Mouse (Mus musculus): ENCODE measurements at regions not wholly inside any gene's neighbourhood (a gene's known extent, or its start where the extent isn't known, plus 50 kb on each side); places are given as distances from the start of the nearest gene placed in this dataset.

DNA sequence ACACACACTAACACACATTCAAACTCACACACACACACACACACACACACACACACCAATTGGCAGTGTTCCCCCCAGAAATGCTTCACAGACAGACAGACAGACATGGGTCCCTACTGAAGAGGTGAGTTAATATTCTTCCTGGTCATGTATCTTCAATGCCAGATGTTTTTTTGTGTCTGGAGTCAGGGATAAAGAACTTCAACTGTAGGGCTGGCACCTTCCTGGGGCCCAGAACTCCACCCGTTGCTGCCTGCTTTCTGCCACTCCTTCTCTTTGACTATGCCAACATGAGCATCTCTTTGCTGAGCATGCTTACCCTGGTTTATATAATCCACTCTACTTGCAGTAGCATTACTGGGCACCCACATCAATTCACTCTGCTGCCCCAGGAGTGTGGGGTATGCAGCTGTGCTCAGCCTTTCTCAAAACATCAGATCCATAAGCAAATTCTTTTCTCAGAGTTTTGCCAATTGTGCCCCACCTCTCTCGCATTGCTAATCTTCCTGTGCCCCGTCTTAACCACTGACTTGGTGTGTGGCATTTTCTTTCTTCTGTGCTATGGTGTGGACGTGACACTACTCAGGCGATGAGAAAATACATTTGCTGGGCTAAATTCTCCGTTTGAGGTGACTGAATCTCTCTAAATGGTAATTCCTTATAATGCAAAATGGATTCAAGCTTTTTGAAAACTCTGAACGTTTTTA, 60.5 kb upstream of the Bach2 start:
- no peak for DNase-seq (ENCODE audit: low read depth, low spot score)

DNA sequence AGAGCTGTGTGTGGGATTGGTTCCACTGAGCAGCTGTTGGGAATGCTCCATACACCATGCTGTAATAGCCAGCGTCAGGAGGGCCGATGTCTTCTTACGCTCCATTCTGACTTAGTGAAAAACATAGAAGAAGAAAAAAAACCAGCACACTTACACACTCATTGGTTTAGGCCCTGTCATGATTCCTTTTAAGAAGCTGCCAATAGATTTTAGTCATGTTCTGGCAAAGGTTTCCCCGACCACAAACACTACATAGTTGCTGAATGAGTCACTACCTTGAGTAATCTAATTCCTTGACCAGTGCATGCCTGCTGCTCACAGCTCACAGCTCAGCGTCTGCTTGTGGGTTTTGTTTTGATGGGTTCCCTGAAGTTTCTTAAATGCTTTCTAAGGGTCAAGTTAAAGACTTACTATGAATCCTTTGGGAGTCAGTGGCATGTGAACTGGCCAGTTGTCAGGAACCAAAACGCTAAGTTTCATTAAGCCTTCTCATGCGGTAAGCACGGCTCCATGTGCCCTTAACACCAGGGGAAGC, 58.8 kb upstream of the Bach2 start:
- peak; percentile 100 for DNase-seq (ENCODE audit: low read depth, low spot score)

DNA sequence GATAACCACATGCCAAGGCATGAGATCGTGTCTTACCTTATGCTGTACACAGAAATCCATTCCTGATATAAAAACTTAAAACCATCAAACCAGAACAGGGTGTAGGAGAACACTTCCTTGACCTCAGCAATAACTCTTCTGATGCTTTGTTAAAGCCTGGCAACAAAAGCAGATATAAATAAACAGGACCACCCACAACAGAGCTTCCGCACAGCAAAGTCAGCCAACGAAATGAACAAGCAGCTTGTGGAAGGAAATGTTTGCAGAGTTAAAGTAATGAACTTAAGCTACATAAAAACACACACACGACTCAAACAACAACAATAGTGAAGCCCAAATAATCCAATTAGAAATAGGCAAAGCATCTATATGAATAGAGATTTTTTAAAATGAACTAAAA, 54.8 kb upstream of the Bach2 start:
- no peak for DNase-seq (ENCODE audit: low read depth, low spot score)

DNA sequence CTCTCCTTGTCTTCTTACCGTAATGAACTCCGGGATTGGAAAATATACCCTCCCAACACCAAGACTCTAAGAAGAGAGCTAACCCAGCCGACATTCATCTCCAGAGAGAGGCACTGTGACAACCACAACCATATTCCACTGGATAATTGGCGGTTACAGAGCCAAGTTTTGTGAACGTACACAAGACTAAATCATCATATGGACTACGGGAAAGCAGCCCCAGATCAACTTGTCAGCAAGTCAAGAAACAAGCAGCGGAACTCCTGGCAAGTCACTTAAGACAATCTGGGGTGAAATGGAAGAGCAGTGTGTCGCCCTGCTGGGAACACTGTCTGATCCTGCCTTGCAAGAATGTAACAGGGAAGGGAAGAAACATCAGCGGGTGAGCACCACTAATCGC, 52.6 kb upstream of the Bach2 start:
- DNase-seq (ENCODE audit: low read depth, low spot score): no peak

DNA sequence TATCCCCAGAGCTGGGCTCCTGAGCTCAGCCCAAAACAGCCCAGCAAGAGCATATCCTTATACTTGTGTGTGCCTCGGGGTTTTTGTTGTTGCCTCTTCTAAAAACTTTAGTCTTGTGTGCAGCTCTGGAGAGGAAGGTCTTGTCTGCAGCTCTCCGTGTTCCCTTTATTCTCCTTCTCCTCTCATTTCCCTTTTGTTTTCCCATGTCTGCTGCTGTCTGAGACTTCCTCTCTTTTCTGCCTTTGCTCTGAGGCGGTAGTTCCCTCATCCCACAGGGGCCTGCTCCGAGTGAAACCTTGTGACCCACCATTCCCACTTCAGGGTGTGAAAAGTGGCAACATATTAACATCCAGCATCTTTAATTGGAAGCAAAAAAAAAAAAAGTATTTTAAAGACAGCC, 51.5 kb upstream of the Bach2 start:
- no peak for DNase-seq (ENCODE audit: low read depth, low spot score)

DNA sequence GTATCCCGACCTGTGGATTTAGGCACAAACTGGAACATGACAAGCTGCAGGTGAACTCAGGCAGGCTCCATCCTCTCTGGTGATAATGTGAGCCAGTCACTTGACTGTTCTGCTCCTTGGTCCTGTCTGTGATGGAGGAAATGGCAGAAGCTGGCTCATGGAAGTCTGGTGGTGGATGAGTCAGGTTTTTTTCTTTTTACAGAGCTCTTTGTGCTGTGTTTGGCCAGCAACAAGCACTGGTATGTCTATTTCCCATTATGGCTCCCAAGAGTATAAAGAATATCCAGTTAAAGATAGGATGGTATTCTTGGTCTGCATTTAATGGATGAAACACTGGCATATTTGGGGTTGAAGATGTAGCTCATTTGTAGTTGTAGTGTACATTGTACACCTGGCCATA, 50.5 kb upstream of the Bach2 start:
- peak; percentile 61 for DNase-seq (ENCODE audit: low read depth, low spot score)

DNA sequence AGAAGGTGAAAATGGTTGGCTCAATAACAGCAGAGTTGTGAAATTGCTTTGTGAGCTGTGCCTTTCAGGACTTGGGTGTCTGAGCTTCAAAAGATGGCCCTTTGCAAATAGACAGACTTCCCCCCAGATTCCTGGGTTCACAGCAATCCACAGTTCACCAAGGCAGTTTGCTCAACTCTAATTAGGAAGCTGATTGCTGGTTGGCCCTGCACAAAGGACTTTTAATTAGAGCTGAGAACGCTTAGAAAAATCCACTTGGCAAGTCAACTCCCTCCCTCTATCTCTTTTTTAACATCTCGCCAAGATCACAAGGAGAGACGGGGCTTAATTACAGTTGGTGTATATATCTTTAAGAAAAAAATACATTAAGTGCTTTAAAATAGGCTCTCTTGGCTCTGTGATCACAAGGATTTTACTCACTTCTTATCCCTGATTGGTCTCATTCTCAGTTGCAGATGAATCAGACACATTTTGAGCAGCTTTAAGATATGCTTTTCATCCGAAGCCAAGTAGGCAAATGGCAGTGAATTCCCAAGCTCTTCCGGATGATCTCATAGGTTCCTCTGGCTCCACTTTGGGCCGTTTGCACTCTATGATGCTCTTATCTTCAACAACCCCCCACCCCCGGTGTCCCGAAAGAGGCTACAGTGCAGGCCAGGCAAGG, 49.7 kb upstream of the Bach2 start:
- no peak for DNase-seq (ENCODE audit: low read depth, low spot score)

All from 3T3-L1 (cell line).